Mouse (Mus musculus): ENCODE measurements around the gene Itpr2.

- no peak for TF ChIP-seq CTCF (IDR thresholded peaks at IDR 0.05; ENCODE audit: extremely low read depth, insufficient read depth, insufficient read length, insufficient replicate concordance)
- TF ChIP-seq POLR2A (IDR thresholded peaks at IDR 0.05; ENCODE audit: low read depth, low read length), result no peak
These were observed 312.0 kb downstream of the Itpr2 start for GRCm38 (mm10) chr6:146190006-146190405.
